Mouse (Mus musculus) myocyte (in vitro differentiated cells): ENCODE data around the gene Tbrg4.

Source experiments
- CEBPB ChIP-seq: IDR thresholded peaks from 2 replicates; pipeline ENCODE4 v1.6.1; 2011; ENCODE audit warnings: mild to moderate bottlenecking, moderate library complexity; ENCODE audit not compliant: poor library complexity, insufficient read depth, severe bottlenecking
- E2F4 ChIP-seq: IDR thresholded peaks from one replicate; pipeline ENCODE4 v1.6.1; 2011; ENCODE audit warnings: mild to moderate bottlenecking, control low read depth, moderate library complexity; ENCODE audit not compliant: insufficient read depth
- MAX ChIP-seq: IDR thresholded peaks from one replicate; pipeline ENCODE4 v1.6.1; 2011; ENCODE audit warnings: low read depth, mild to moderate bottlenecking, control low read depth
- MYOD1 ChIP-seq, 3 experiments: IDR thresholded peaks; one replicate each; pipeline ENCODE4 v1.6.1; 2011; ENCODE audit warnings: control low read depth in 2 of 3, low read depth in 2 of 3, mild to moderate bottlenecking in 2 of 3, moderate library complexity in 1 of 3; ENCODE audit not compliant: insufficient read length in 2 of 3, control insufficient read depth in 1 of 3
- POLR2A ChIP-seq: IDR thresholded peaks from one replicate; pipeline ENCODE4 v1.6.1; 2011; ENCODE audit warnings: low read depth, mild to moderate bottlenecking, control low read depth, moderate library complexity; ENCODE audit not compliant: insufficient read length
- REST ChIP-seq: IDR thresholded peaks from one replicate; pipeline ENCODE4 v1.6.1; 2011; ENCODE audit warnings: mild to moderate bottlenecking, control low read depth, moderate library complexity; ENCODE audit not compliant: insufficient read depth, insufficient read length
- SRF ChIP-seq: IDR thresholded peaks from one replicate; pipeline ENCODE4 v1.6.1; 2011; ENCODE audit warnings: low read depth; ENCODE audit not compliant: control insufficient read depth, insufficient read length
- TCF12 ChIP-seq: IDR thresholded peaks from one replicate; pipeline ENCODE4 v1.6.1; 2011; ENCODE audit warnings: mild to moderate bottlenecking, control low read depth; ENCODE audit not compliant: poor library complexity, insufficient read depth, severe bottlenecking
- TCF3 ChIP-seq: IDR thresholded peaks from one replicate; pipeline ENCODE4 v1.6.1; 2011; ENCODE audit warnings: low read depth, control low read depth; ENCODE audit not compliant: insufficient read length
- USF1 ChIP-seq: IDR thresholded peaks from one replicate; pipeline ENCODE4 v1.6.1; 2011; ENCODE audit warnings: low read depth, mild to moderate bottlenecking, control low read depth, moderate library complexity

- no peak for TF ChIP-seq POLR2A
- no peak for TF ChIP-seq MYOD1 (IDR thresholded peaks at IDR 0.05; ENCODE audit: control insufficient read depth in 1 of 3, insufficient read length in 2 of 3, low read depth in 2 of 3)
- no peak for TF ChIP-seq REST
- no peak for TF ChIP-seq SRF
- TF ChIP-seq CEBPB: no peak
- no peak for TF ChIP-seq MAX
- TF ChIP-seq E2F4: no peak
- TF ChIP-seq USF1: no peak
- TF ChIP-seq TCF12: no peak
- no peak for TF ChIP-seq TCF3
Measured at GRCm38 (mm10) chr11:6658271-6658670, 32.4 kb upstream of the Tbrg4 start, which contains the start of gene Ramp3.
